Mouse (Mus musculus): Measurements from ENCODE around the gene Arhgef10l. TPM values are rescaled to one million over a fixed set of nuclear protein-coding genes. Genes with fewer than 3 reads are reported as not detected.

The Arhgef10l gene
- total and polyA plus RNA-seq, 3 experiments = 10.2 to 26.0 TPM; not detected in 1

- Histone ChIP-seq H3K9ac (ENCODE audit: control insufficient read depth, low read depth, low read length, poor library complexity, severe bottlenecking) (peak overlapping the region; percentile 91), H3K4me3 (ENCODE audit: control insufficient read depth in 1 of 2, insufficient read depth in 1 of 2, low read depth in 2 of 2, low read length in 2 of 2) (peak overlapping the region; percentile 70 to 82), H3K9me3 (replicated peaks; ENCODE audit: insufficient read depth, low read length) (no peaks in the 10 kb centered on the region), H3K27me3 (ENCODE audit: control insufficient read depth in 1 of 2, insufficient read depth in 2 of 2, low read length in 2 of 2) (no peaks in the 10 kb centered on the region), H3K79me2 (ENCODE audit: control insufficient read depth, insufficient read depth, low read length, poor library complexity) (peaks cover 64% of the 10 kb centered on the region), H3K36me3 (ENCODE audit: control insufficient read depth in 1 of 2, insufficient read depth in 2 of 2, low read length in 2 of 2) (peaks cover 9 to 23% of the 10 kb centered on the region in 2 experiments), H3K27ac (ENCODE audit: control insufficient read depth, low read depth, low read length) (peak overlapping the region; percentile 99), H3K4me1 (ENCODE audit: control insufficient read depth in 1 of 2, insufficient read depth in 2 of 2, low read length in 2 of 2) (peaks cover 2 to 23% of the 10 kb centered on the region in 2 experiments; a peak in 3 of 4 replicates)
- peak; percentile 73 for DNase-seq (ENCODE audit: low read depth, low spot score)
- TF ChIP-seq ZC3H11A (IDR thresholded peaks at IDR 0.05; ENCODE audit: low read depth, low read length) (no peak), GATA1 (IDR thresholded peaks at IDR 0.05; ENCODE audit: low read depth, low read length) (no peak), ZMIZ1 (IDR thresholded peaks at IDR 0.05; ENCODE audit: low read depth, low read length) (no peak; the same call in 1 of the 2 replicates), TBP (IDR thresholded peaks at IDR 0.05; ENCODE audit: low read depth, low read length) (no peak), MXI1 (IDR thresholded peaks at IDR 0.05; ENCODE audit: low read depth, low read length) (peak; percentile 57), POLR2A (IDR thresholded peaks at IDR 0.05; ENCODE audit: control insufficient read depth in 1 of 2, insufficient read depth in 1 of 2, low read depth in 1 of 2, low read length in 2 of 2, poor library complexity in 1 of 2) (peak in 1 of 2 experiments; percentile 36; a peak in 1 of 4 replicates), MYB (IDR thresholded peaks at IDR 0.05; ENCODE audit: low read depth, low read length) (0 out of 2 replicates have a peak, but pooled peaks have one; percentile 8), CHD2 (IDR thresholded peaks at IDR 0.05; ENCODE audit: low read length) (no peak), USF1 (IDR thresholded peaks at IDR 0.05; ENCODE audit: low read depth, low read length) (peak; percentile 59), NELFE (IDR thresholded peaks at IDR 0.05; ENCODE audit: low read depth, low read length) (no peak), UBTF (IDR thresholded peaks at IDR 0.05; ENCODE audit: borderline replicate concordance, insufficient read depth, low read depth, low read length) (0 out of 2 replicates have a peak, but pooled peaks have one; percentile 71), JUND (IDR thresholded peaks at IDR 0.05; ENCODE audit: low read depth, low read length) (no peak), MEF2A (IDR thresholded peaks at IDR 0.05; ENCODE audit: extremely low read depth, insufficient replicate concordance, low read depth, low read length, poor library complexity, severe bottlenecking) (no peak), MYC (IDR thresholded peaks at IDR 0.05; ENCODE audit: low read depth, low read length) (peak; percentile 70; the same call in 1 of the 2 replicates), CHD1 (IDR thresholded peaks at IDR 0.05; ENCODE audit: low read depth, low read length) (peak; percentile 64; the same call in 1 of the 2 replicates), USF2 (IDR thresholded peaks at IDR 0.05; ENCODE audit: borderline replicate concordance in 1 of 2, insufficient read depth in 1 of 2, low read depth in 1 of 2, low read length in 2 of 2) (no peak), SMC3 (IDR thresholded peaks at IDR 0.05; ENCODE audit: low read depth, low read length) (no peak), TCF12 (IDR thresholded peaks at IDR 0.05; ENCODE audit: low read depth, low read length) (no peak; the same call in 1 of the 2 replicates), MAFK (IDR thresholded peaks at IDR 0.05; ENCODE audit: borderline replicate concordance, low read depth, low read length) (no peak), MAZ (IDR thresholded peaks at IDR 0.05; ENCODE audit: low read depth, low read length) (peak; percentile 51; the same call in 1 of the 2 replicates), EP300 (IDR thresholded peaks at IDR 0.05; ENCODE audit: low read depth in 1 of 2, low read length in 2 of 2) (peak in 1 of 2 experiments; percentile 34; a peak in 2 of 4 replicates), SIN3A (IDR thresholded peaks at IDR 0.05; ENCODE audit: low read length) (0 out of 2 replicates have a peak, but pooled peaks have one; percentile 61), POLR2AphosphoS5 (IDR thresholded peaks at IDR 0.05; ENCODE audit: borderline replicate concordance, low read depth, low read length) (no peak), E2F4 (IDR thresholded peaks at IDR 0.05; ENCODE audit: borderline replicate concordance, low read depth, low read length) (no peak; the same call in 1 of the 2 replicates), CTCF (IDR thresholded peaks at IDR 0.05 in 2 of 3, conservative IDR thresholded peaks at IDR 0.05 in 1 of 3; ENCODE audit: control insufficient read depth in 1 of 3, insufficient read depth in 1 of 3, low read depth in 2 of 3, low read length in 3 of 3, poor library complexity in 1 of 3, severe bottlenecking in 1 of 3) (0 out of 6 replicates have a peak, but pooled peaks of 1 of the 3 experiments have one; percentile 5), TAL1 (IDR thresholded peaks at IDR 0.05; ENCODE audit: low read length) (no peak), HCFC1 (IDR thresholded peaks at IDR 0.05; ENCODE audit: low read depth, low read length) (no peak; the same call in 1 of the 2 replicates), ZNF384 (IDR thresholded peaks at IDR 0.05; ENCODE audit: low read depth, low read length) (peak; percentile 95), GABPA (IDR thresholded peaks at IDR 0.05; ENCODE audit: low read depth, low read length) (no peak), RAD21 (IDR thresholded peaks at IDR 0.05; ENCODE audit: low read depth, low read length) (no peak), ELF1 (IDR thresholded peaks at IDR 0.05; ENCODE audit: low read depth, low read length) (no peak), NRF1 (IDR thresholded peaks at IDR 0.05; ENCODE audit: insufficient read depth, low read depth, low read length, poor library complexity, severe bottlenecking) (no peak), RCOR1 (IDR thresholded peaks at IDR 0.05; ENCODE audit: low read depth, low read length) (no peak), POLR2AphosphoS2 (IDR thresholded peaks at IDR 0.05; ENCODE audit: low read length) (peak; percentile 44; the same call in 1 of the 2 replicates)
Observed at GRCm38 (mm10) chr4:140701716-140702561, 36.1 kb upstream of the Arhgef10l start.
